29 mouse cellular contexts compared by ENCODE assay signal in the genomic region with DNA sequence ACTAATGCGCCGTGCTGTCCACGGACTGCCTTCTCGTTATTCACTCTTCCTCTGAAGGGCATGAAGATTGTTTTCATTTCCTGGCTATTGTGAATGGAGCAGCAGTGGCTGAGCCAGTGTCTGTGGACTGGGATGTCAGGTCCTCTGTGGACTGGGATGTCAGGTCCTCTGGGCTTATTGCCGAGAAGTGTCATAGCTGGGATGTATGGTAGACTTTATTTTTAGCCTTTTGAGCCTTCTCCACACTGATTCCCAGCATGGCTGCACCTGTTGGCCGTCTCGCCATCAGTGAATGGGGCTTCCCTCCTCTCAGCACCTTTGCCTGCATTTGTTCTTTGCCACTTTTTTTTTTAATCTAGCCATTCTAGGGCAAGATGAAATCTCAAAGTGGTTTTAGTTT.
DNase-seq lines count a peak whose midpoint lies in the region; ATAC-seq lines count a peak whose summit lies in the region.
"Had no signal": no experiment of that assay in that cellular context is flagged by ENCODE, and none has a peak within 500 bp of the region (broad histone marks: within the 10 kb centered on the region; RNA-seq: fewer than 3 reads in every experiment).

No protein-coding gene starts in this region.

- no peaks in the 10 kb centered on the region for H3K4me1 ChIP-seq in forebrain, embryonic 14.5 days (ENCODE audit: control insufficient read depth, insufficient read depth, low read length)
- 0 out of 2 replicates have a peak, but pooled peaks cover 12% of the 10 kb centered on the region for H3K4me1 ChIP-seq in forebrain, embryonic 15.5 days
- H3K4me1 ChIP-seq in heart, embryonic 14.5 days (ENCODE audit: control insufficient read depth in 2 of 2, insufficient read depth in 2 of 2, low read length in 2 of 2) = peaks cover 13 to 24% of the 10 kb centered on the region in 2 experiments
- H3K4me1 ChIP-seq: embryonic facial prominence, embryonic 10.5 days; embryonic facial prominence, embryonic 15.5 days; limb, embryonic 12.5 days; liver, embryonic 15.5 days; midbrain, embryonic 15.5 days; stomach, embryonic 15.5 days had no signal

- H3K27ac ChIP-seq in forebrain, embryonic 14.5 days (ENCODE audit: low read depth, low read length) = 0 out of 2 replicates have a peak overlapping the region, but pooled peaks have one; percentile 21
- H3K27ac ChIP-seq in forebrain, embryonic 15.5 days (replicated peaks) = no peak overlapping the region
- peak overlapping the region; percentile 62 to 85 for H3K27ac ChIP-seq in heart, embryonic 14.5 days (replicated peaks in 1 of 2; ENCODE audit: control insufficient read depth in 1 of 2, insufficient read depth in 1 of 2, low read depth in 2 of 2, low read length in 2 of 2)
- H3K27ac ChIP-seq: embryonic facial prominence, embryonic 10.5 days; embryonic facial prominence, embryonic 15.5 days; forebrain, embryonic 12.5 days; kidney, embryonic 15.5 days; layer of hippocampus, adult 2 months; left cerebral cortex, adult 2 months; limb, embryonic 12.5 days; liver, embryonic 15.5 days; midbrain, embryonic 15.5 days; neural tube, embryonic 15.5 days; stomach, embryonic 15.5 days had no signal

- H3K9ac ChIP-seq in forebrain, embryonic 14.5 days (ENCODE audit: low read length) = no peak overlapping the region
- H3K9ac ChIP-seq in forebrain, embryonic 15.5 days (replicated peaks) = no peak overlapping the region
- no peak overlapping the region for H3K9ac ChIP-seq in heart, embryonic 14.5 days (ENCODE audit: low read length)
- H3K9ac ChIP-seq: embryonic facial prominence, embryonic 15.5 days; forebrain, embryonic 12.5 days; kidney, embryonic 15.5 days; limb, embryonic 12.5 days; liver, embryonic 15.5 days; lung, embryonic 14.5 days; midbrain, embryonic 15.5 days; neural tube, embryonic 15.5 days; stomach, embryonic 15.5 days had no signal

- no peak for ATAC-seq in forebrain, embryonic 14.5 days
- no peak for ATAC-seq in forebrain, embryonic 15.5 days (replicated peaks)
- no peak for ATAC-seq in heart, embryonic 14.5 days (ENCODE audit: insufficient number of reproducible peaks, insufficient read depth, low FRiP score, low read depth)
- ATAC-seq: activated CD4-positive, CD25-positive, alpha-beta regulatory T cell, adult 4 months; hindbrain, embryonic 16.5 days; midbrain, embryonic 15.5 days had no signal

- H3K27me3 ChIP-seq in forebrain, embryonic 14.5 days (replicated peaks; ENCODE audit: control insufficient read depth, insufficient read depth, low read length) = no peaks in the 10 kb centered on the region
- H3K27me3 ChIP-seq in forebrain, embryonic 15.5 days = no peaks in the 10 kb centered on the region
- no peaks in the 10 kb centered on the region for H3K27me3 ChIP-seq in heart, embryonic 14.5 days (ENCODE audit: control insufficient read depth, insufficient read depth, low read length)
- H3K27me3 ChIP-seq: embryonic facial prominence, embryonic 15.5 days; forebrain, embryonic 12.5 days; kidney, embryonic 15.5 days; limb, embryonic 12.5 days; liver, embryonic 15.5 days; midbrain, embryonic 15.5 days; neural tube, embryonic 15.5 days; stomach, embryonic 15.5 days had no signal

- no peak overlapping the region for H3K4me3 ChIP-seq in forebrain, embryonic 14.5 days (ENCODE audit: low read depth, low read length)
- no peak overlapping the region for H3K4me3 ChIP-seq in forebrain, embryonic 15.5 days
- no peak overlapping the region for H3K4me3 ChIP-seq in heart, embryonic 14.5 days (ENCODE audit: control insufficient read depth in 1 of 2, insufficient read depth in 1 of 2, low read depth in 1 of 2, low read length in 2 of 2)
- H3K4me3 ChIP-seq: embryonic facial prominence, embryonic 10.5 days; embryonic facial prominence, embryonic 15.5 days; forebrain, embryonic 12.5 days; kidney, embryonic 15.5 days; layer of hippocampus, adult 2 months; left cerebral cortex, adult 2 months; limb, embryonic 12.5 days; liver, embryonic 15.5 days; midbrain, embryonic 15.5 days; neural tube, embryonic 15.5 days; stomach, embryonic 15.5 days had no signal

- WGBS in forebrain, embryonic 14.5 days = 78% methylated on average over 7 of the region's 7 CpGs
- 81% methylated on average over 7 of the region's 7 CpGs for WGBS in forebrain, embryonic 15.5 days
- 50% methylated on average over 7 of the region's 7 CpGs for WGBS in heart, embryonic 14.5 days

- H3K4me2 ChIP-seq in forebrain, embryonic 14.5 days (ENCODE audit: low read length) = no peak overlapping the region
- no peak overlapping the region for H3K4me2 ChIP-seq in forebrain, embryonic 15.5 days (replicated peaks)
- H3K4me2 ChIP-seq in heart, embryonic 14.5 days (ENCODE audit: low read length) = peak overlapping the region; percentile 34; the same call in 1 of the 2 replicates
- H3K4me2 ChIP-seq: embryonic facial prominence, embryonic 15.5 days; forebrain, embryonic 12.5 days; kidney, embryonic 15.5 days; limb, embryonic 12.5 days; liver, embryonic 15.5 days; lung, embryonic 14.5 days; midbrain, embryonic 15.5 days; neural tube, embryonic 15.5 days; stomach, embryonic 15.5 days had no signal

- no peak for DNase-seq in forebrain, embryonic 14.5 days (ENCODE audit: low spot score)
- DNase-seq in heart, postnatal 4 days = no peak
- peak; percentile 55 for DNase-seq in brain, adult 2 months (ENCODE audit: low read depth, low spot score)
- peak; percentile 27 to 34 for DNase-seq in cerebellum, postnatal 36 days
- DNase-seq: adrenal gland, adult 2 months; adrenal gland, postnatal 36 days; B cell, adult 2 months; gastrocnemius, postnatal 14 days; kidney, adult 18-20 months; kidney, postnatal 36 days; lung, embryonic 14.5 days; lung, postnatal 14 days; retina, postnatal 1 day; right cerebral cortex, postnatal 14 days had no signal

- no peaks in the 10 kb centered on the region for H3K9me3 ChIP-seq in forebrain, embryonic 14.5 days (replicated peaks; ENCODE audit: control insufficient read depth, low read length)
- H3K9me3 ChIP-seq in forebrain, embryonic 15.5 days = no peaks in the 10 kb centered on the region
- H3K9me3 ChIP-seq in heart, embryonic 14.5 days (ENCODE audit: control insufficient read depth, low read length) = no peaks in the 10 kb centered on the region
- H3K9me3 ChIP-seq: embryonic facial prominence, embryonic 10.5 days; embryonic facial prominence, embryonic 15.5 days; forebrain, embryonic 12.5 days; kidney, embryonic 15.5 days; limb, embryonic 12.5 days; liver, embryonic 15.5 days; midbrain, embryonic 15.5 days; neural tube, embryonic 15.5 days; stomach, embryonic 15.5 days had no signal

- H3K36me3 ChIP-seq in forebrain, embryonic 14.5 days (ENCODE audit: control insufficient read depth, insufficient read depth, low read length) = no peaks in the 10 kb centered on the region
- H3K36me3 ChIP-seq in forebrain, embryonic 15.5 days = no peaks in the 10 kb centered on the region
- no peaks in the 10 kb centered on the region for H3K36me3 ChIP-seq in heart, embryonic 14.5 days (ENCODE audit: control insufficient read depth, insufficient read depth, low read length)
- H3K36me3 ChIP-seq: embryonic facial prominence, embryonic 10.5 days; embryonic facial prominence, embryonic 15.5 days; forebrain, embryonic 12.5 days; kidney, embryonic 15.5 days; limb, embryonic 12.5 days; liver, embryonic 15.5 days; midbrain, embryonic 15.5 days; neural tube, embryonic 15.5 days; stomach, embryonic 15.5 days had no signal

Comparison
In these comparisons a context has a peak if more than half of its experiments do, and no peak if none do; other contexts are left out.
1. DNase-seq: peak in brain, adult 2 months (single experiment) and cerebellum, postnatal 36 days (2 of 2); none in forebrain, embryonic 14.5 days (single experiment) and heart, postnatal 4 days (single experiment).